Mouse (Mus musculus) cortical plate, adult 2 months (tissue): ENCODE measurements around the gene Nr1i3. TPM values are rescaled to one million over a fixed set of nuclear protein-coding genes. Genes with fewer than 3 reads are reported as not detected.

Source experiments
- H3K27ac ChIP-seq: fragments of 200-500 bp; 2 replicates; pipeline ENCODE4 v1.5.1; 2012; ENCODE audit warnings: low read length, control low read depth, inconsistent platforms; ENCODE audit not compliant: insufficient read depth
- H3K4me1 ChIP-seq: fragments of 200-500 bp; 2 replicates; pipeline ENCODE4 v1.6.1; 2011; ENCODE audit warnings: low read length; ENCODE audit not compliant: control insufficient read depth, insufficient read depth
- H3K4me3 ChIP-seq: fragments of 200-500 bp; 2 replicates; pipeline ENCODE4 v1.5.1; 2011; ENCODE audit warnings: mild to moderate bottlenecking, low read length, control low read depth; ENCODE audit not compliant: insufficient read depth
- CTCF ChIP-seq: fragments of 200-500 bp; IDR thresholded peaks from 2 replicates; pipeline ENCODE4 v1.5.1; 2011; ENCODE audit warnings: mild to moderate bottlenecking, control low read depth, low read length; ENCODE audit not compliant: insufficient read depth; ENCODE audit errors: extremely low read depth
- POLR2A ChIP-seq: fragments of 200-500 bp; IDR thresholded peaks from 2 replicates; pipeline ENCODE4 v1.6.1; 2011; ENCODE audit warnings: mild to moderate bottlenecking, low read length, control low read depth; ENCODE audit not compliant: insufficient read depth; ENCODE audit errors: extremely low read depth
- polyA plus RNA-seq: library from polyadenylated mRNA; depleted of rRNA; stranded (reverse); fragments of >200 nt; gene quantifications from 2 replicates; pipeline ENCODE4 v1.2.3, GENCODE M21; 2012

The Nr1i3 gene
- polyA plus RNA-seq, 1 experiment, result 0.15 TPM

DNA sequence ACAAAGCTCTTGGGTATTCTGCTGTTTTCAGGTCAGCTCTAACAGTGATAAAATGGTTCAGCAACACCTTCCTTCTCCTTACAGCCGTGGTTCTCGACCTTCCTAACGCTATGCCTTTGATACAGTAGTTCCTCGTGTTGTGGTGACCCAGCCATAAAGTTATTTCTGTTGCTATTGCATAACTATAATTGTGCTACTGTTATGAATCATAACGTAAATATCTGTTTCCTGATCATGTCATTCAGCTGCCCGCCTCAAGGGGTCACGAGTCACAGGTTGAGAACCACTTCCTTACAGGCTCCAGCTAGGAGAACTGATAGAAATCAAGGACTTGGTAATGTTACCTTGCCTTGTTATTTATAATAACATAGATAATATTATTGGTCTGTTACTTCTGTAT lies 29.5 kb upstream of the Nr1i3 start:
- no peak for TF ChIP-seq CTCF
- TF ChIP-seq POLR2A, result no peak
- Histone ChIP-seq H3K4me3 (no peak overlapping the region), H3K4me1 (peaks cover 1% of the 10 kb centered on the region; the same call in 1 of the 2 replicates), H3K27ac (peak overlapping the region; percentile 77; the same call in 1 of the 2 replicates)

- no peak for TF ChIP-seq CTCF
- TF ChIP-seq POLR2A, result no peak
- H3K4me1 ChIP-seq, result peaks cover 3% of the 10 kb centered on the region; the same call in 1 of the 2 replicates
- H3K4me3 ChIP-seq, result no peak overlapping the region
- H3K27ac ChIP-seq, result no peak overlapping the region
Measured at GRCm38 (mm10) chr1:171185655-171186054, 28.1 kb upstream of the Nr1i3 start.

DNA sequence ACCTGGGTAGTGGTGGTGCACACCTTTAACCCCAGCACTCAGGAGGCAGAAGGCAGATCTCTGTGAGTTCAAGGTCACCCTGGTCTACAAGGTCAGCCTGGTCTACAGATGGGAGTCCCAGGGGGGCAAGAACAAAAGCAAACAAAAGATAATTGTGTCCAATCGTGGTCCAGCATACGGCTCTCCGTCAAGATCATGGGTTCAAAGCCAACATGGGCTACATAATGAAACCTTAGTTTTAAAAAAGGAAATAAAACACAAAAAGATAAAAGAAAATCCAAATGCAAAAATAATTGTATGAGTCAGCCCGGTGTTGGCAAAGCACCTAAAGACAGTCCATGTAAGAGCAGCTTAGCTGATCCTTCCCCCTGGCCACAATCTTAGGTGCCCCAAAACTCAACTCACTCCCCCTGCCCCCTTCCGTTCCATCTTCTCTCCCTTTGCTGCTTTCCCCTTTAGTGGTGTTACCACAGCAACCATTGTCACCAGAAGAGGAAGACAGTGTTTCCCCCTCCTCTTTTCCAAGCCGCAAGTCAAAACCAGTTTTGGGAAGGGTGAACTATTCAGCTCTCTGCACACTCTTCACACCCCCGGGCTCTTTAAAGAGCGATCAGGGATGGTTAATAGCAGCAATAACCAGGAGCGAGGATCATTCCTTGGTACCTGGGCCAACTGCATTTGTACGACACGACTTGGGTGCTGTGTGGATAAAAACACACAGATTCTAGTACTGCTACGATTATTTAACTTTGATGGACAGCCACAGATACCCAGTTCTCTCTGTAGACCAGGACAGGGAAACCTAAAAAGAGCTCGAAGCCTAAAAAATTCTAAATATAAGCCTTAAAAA lies 25.7 kb upstream of the Nr1i3 start:
- TF ChIP-seq POLR2A, result no peak
- no peak for TF ChIP-seq CTCF
- Histone ChIP-seq H3K4me1 (peaks cover 3% of the 10 kb centered on the region; the same call in 1 of the 2 replicates), H3K27ac (no peak overlapping the region), H3K4me3 (no peak overlapping the region)

DNA sequence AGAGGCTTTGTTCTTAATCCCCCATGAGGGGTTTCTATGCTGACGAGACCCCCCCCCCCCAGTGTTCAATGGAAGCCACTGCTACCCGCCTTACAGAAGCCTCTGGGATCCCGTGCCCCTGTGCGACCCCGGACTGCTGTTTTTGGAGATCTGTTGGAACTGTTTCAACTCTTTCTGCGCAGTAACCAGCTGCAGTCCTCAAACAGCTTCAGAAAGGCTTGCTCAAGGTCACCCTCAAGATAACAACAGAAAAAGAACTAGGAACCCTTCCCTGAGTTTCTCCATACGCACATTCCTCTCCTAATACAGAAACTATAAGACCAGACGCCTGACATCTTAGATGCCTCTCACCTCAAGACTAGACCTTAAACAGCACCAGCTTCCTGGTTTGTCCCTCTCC lies 24.7 kb upstream of the Nr1i3 start:
- Histone ChIP-seq H3K4me3 (no peak overlapping the region), H3K27ac (no peak overlapping the region), H3K4me1 (peaks cover 3% of the 10 kb centered on the region; the same call in 1 of the 2 replicates)
- no peak for TF ChIP-seq POLR2A
- no peak for TF ChIP-seq CTCF

DNA sequence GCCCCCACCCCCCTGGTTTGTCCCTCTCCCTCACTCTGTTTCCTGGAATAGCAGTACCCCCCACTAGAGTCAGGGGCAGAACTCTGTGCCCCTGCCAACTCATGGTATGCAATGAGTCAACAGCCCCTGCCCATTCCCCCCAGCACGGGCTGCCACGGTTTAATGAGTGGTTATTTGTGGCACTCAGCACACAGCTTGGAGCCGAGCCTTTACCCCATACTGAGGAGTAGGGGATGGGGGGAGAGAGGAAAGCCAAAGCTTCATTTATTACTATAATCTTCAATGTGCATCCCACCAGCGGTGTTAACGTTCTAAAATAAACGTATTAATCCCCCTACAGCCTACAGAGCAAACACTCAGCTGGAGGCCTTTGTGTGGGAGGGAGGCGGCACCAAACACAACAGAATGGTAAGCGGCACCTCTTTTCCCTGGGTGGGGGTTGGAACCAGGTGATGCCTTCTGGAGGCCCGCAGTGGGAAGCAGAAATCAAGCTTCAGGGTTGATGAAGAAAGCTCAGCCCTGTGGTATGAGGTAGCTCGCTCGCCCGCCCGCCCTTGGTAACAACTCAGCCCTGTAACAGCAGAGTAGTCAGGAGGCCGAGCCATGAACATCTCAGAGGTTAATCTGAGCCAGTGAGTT lies 24.2 kb upstream of the Nr1i3 start:
- Histone ChIP-seq H3K27ac (no peak overlapping the region), H3K4me3 (no peak overlapping the region), H3K4me1 (peaks cover 3% of the 10 kb centered on the region; the same call in 1 of the 2 replicates)
- no peak for TF ChIP-seq POLR2A
- TF ChIP-seq CTCF, result no peak

GRCm38 (mm10) chr1:171190832-171191231 lies 22.9 kb upstream of the Nr1i3 start:
- no peak for TF ChIP-seq POLR2A
- TF ChIP-seq CTCF, result no peak
- Histone ChIP-seq H3K4me1 (peaks cover 3% of the 10 kb centered on the region; the same call in 1 of the 2 replicates), H3K4me3 (no peak overlapping the region), H3K27ac (no peak overlapping the region)

- Histone ChIP-seq H3K4me3 (no peak overlapping the region), H3K4me1 (peaks cover 3% of the 10 kb centered on the region; the same call in 1 of the 2 replicates), H3K27ac (no peak overlapping the region)
- no peak for TF ChIP-seq CTCF
- no peak for TF ChIP-seq POLR2A
Measured at GRCm38 (mm10) chr1:171192283-171192682, 21.5 kb upstream of the Nr1i3 start.

GRCm38 (mm10) chr1:171193093-171193840 lies 20.5 kb upstream of the Nr1i3 start:
- H3K4me1 ChIP-seq, result peaks cover 3% of the 10 kb centered on the region; the same call in 1 of the 2 replicates
- H3K4me3 ChIP-seq, result peak overlapping the region; percentile 33
- no peak for TF ChIP-seq POLR2A
- no peak for TF ChIP-seq CTCF
- peak overlapping the region; percentile 36; the same call in 1 of the 2 replicates for H3K27ac ChIP-seq
